In genomic region chr5:34093021-34093420, GRCm38 (mm10) we compare ENCODE assay signal across 27 mouse cellular contexts.
"Had no signal": no experiment of that assay in that cellular context is flagged by ENCODE, and none has a peak within 500 bp of the region (broad histone marks: within the 10 kb centered on the region; RNA-seq: fewer than 3 reads in every experiment).

No protein-coding gene starts in this region.

- H3K27me3 ChIP-seq: embryonic facial prominence, embryonic 12.5 days; embryonic facial prominence, embryonic 13.5 days; embryonic facial prominence, embryonic 15.5 days; forebrain, embryonic 12.5 days; forebrain, embryonic 13.5 days had no signal

- H3K4me1 ChIP-seq: embryonic facial prominence, embryonic 10.5 days; embryonic facial prominence, embryonic 12.5 days; embryonic facial prominence, embryonic 13.5 days; embryonic facial prominence, embryonic 15.5 days; forebrain, embryonic 10.5 days; forebrain, embryonic 12.5 days; forebrain, embryonic 13.5 days; forebrain, embryonic 15.5 days had no signal

- DNase-seq: cerebellum, adult 9-10 months; cerebellum, adult 9-11 months; cerebellum, postnatal 10 days; cerebellum, postnatal 14 days; cerebellum, postnatal 25 days; cerebellum, postnatal 36 days; embryo, embryonic 11 days; forebrain, postnatal 0 days; gastrocnemius, adult 2 months; gastrocnemius, postnatal 10 days; gastrocnemius, postnatal 14 days; gastrocnemius, postnatal 25 days; gastrocnemius, postnatal 36 days; heart, adult 11 months; heart, adult 18-20 months; heart, adult 2 months had no signal

- H3K36me3 ChIP-seq: embryonic facial prominence, embryonic 10.5 days; embryonic facial prominence, embryonic 12.5 days; embryonic facial prominence, embryonic 13.5 days; embryonic facial prominence, embryonic 15.5 days; forebrain, embryonic 10.5 days; forebrain, embryonic 12.5 days; forebrain, embryonic 15.5 days had no signal

- H3K27ac ChIP-seq: embryonic facial prominence, embryonic 10.5 days; embryonic facial prominence, embryonic 12.5 days; embryonic facial prominence, embryonic 13.5 days; embryonic facial prominence, embryonic 15.5 days; forebrain, embryonic 10.5 days; forebrain, embryonic 12.5 days; forebrain, embryonic 13.5 days; forebrain, embryonic 15.5 days; gastrocnemius, adult 2 months; heart, adult 2 months had no signal

- H3K4me3 ChIP-seq: embryonic facial prominence, embryonic 10.5 days; embryonic facial prominence, embryonic 12.5 days; embryonic facial prominence, embryonic 13.5 days; embryonic facial prominence, embryonic 15.5 days; erythroblast, embryonic 14.5 days; forebrain, embryonic 10.5 days; forebrain, embryonic 12.5 days; forebrain, embryonic 13.5 days; forebrain, embryonic 15.5 days; gastrocnemius, adult 2 months; heart, adult 2 months had no signal

- ATAC-seq: forebrain, embryonic 13.5 days; forebrain, embryonic 14.5 days; forebrain, embryonic 15.5 days; forebrain, embryonic 16.5 days; forebrain, postnatal 0 days had no signal

- H3K9me3 ChIP-seq: embryonic facial prominence, embryonic 10.5 days; embryonic facial prominence, embryonic 12.5 days; embryonic facial prominence, embryonic 13.5 days; embryonic facial prominence, embryonic 15.5 days; forebrain, embryonic 10.5 days; forebrain, embryonic 12.5 days; forebrain, embryonic 13.5 days; forebrain, embryonic 15.5 days had no signal

- H3K4me2 ChIP-seq: embryonic facial prominence, embryonic 12.5 days; embryonic facial prominence, embryonic 13.5 days; embryonic facial prominence, embryonic 15.5 days; forebrain, embryonic 12.5 days; forebrain, embryonic 13.5 days; forebrain, embryonic 15.5 days had no signal

- H3K9ac ChIP-seq: embryonic facial prominence, embryonic 12.5 days; embryonic facial prominence, embryonic 13.5 days; embryonic facial prominence, embryonic 15.5 days; forebrain, embryonic 12.5 days; forebrain, embryonic 13.5 days; forebrain, embryonic 15.5 days; forebrain, postnatal 0 days had no signal
